Mouse (Mus musculus) lung, adult 18-20 months (tissue): ENCODE results near the gene Zfp870.
"Not testable (repeated sequence)": the region's sequence is repeated elsewhere in the genome, so short reads cannot be mapped to it uniquely, and the experiment has no call there.

Experiments
- DNase-seq, 2 experiments: peaks; one replicate each; pipeline ENCODE4 v3.0.0; 2022; ENCODE audit warnings: mixed read lengths in 2 of 2

The Zfp870 gene

DNA sequence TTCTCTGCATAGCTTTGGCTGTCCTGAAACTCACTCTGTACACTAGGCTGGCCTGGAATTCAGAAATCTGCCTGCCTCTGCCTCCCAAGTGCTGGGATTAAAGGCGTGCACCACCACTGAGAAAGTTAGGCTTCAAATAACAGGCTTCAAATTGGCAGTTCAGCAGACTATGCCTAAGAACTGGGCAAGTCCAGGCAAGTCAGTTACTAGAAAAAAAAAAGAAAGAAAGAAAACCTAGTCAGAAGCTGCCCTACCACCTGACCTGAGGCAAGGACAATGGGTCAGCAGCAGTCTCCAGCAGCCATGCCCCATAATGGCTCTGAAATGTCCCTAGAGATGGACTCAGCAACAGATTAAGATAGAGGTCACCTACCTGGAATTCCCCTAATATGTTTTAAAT is 20.0 kb downstream of the Zfp870 start:
- DNase-seq = no peak

GRCm38 (mm10) chr17:32867266-32867665 is 24.2 kb downstream of the Zfp870 start:
- not testable (repeated sequence) for DNase-seq

DNA sequence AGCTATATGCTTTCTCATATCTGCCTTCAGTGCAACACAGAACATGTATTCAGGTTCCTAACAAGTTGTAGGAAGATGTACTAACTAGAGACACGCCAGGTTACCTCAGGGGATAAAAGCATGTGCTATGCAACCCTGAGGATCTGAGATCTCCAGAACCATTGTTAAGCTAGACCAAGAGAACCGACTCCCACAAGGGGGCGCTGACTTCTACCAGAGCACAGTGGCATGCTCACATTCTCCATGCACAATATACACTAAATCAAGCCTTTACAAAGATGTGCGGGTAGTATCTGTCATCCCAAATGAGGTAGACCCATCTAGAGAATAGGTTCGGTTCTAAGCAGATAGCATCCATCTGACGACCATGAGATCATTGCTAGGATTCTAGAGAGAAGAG is 34.7 kb downstream of the Zfp870 start:
- DNase-seq = not testable (repeated sequence)

- no peak for DNase-seq
These were observed 39.9 kb downstream of the Zfp870 start for GRCm38 (mm10) chr17:32851581-32851980.

DNA sequence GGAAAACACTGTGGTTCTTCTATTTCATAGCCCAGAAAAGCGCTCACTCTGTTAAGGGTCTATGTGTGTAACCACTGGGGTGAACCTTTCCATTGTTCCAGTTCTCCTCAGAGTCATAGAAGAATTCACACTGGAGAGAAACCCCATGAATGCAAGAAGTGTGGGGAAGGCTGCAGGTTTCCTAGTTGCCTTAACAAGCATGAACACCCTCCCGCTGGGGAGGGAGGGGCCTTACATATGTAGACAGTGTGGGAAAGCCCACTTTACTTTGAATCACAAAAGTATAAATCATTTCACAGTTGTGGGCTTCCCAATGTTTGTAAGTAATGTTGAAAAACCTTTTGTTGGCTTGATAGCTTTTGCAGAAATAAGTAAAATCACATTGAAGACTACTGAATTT is 50.1 kb downstream of the Zfp870 start:
- no peak for DNase-seq

GRCm38 (mm10) chr17:32839083-32839802 is 52.2 kb downstream of the Zfp870 start:
- DNase-seq = no peak

DNA sequence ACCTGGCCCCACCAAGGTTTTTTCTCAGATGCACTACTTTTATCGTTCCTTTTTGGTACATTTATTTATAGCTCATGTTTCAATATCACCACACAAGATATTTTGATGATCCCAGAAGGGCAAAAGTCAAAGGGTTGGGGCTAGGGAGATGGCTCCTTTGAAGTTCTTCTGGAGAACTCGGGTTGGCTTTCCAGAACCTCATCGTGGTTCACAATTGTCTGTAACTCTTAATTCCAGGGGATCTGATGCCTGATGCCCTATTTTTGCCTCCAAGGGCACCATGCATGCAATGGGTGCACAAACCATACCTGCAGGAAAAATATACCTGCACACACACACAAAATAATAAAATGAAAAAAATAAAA is 61.0 kb downstream of the Zfp870 start:
- DNase-seq = no peak

GRCm38 (mm10) chr17:32829540-32830417 is 61.7 kb downstream of the Zfp870 start, which contains the start of gene Zfp799:
Gene Zfp799 (minus strand): TSS chr17:32830261.
- peak; percentile 74 to 79 for DNase-seq
